Mouse (Mus musculus) thymus, adult 2 months (tissue): Measurements from ENCODE around the gene Slc16a10.

Source experiments
- CTCF ChIP-seq: fragments of 200-500 bp; IDR thresholded peaks from 2 replicates; pipeline ENCODE4 v1.5.1; 2012; ENCODE audit warnings: mild to moderate bottlenecking, control low read depth, low read length, moderate library complexity, borderline replicate concordance; ENCODE audit not compliant: control insufficient read depth, poor library complexity, insufficient read depth; ENCODE audit errors: extremely low read depth
- POLR2A ChIP-seq: fragments of 200-500 bp; IDR thresholded peaks from 2 replicates; pipeline ENCODE4 v1.6.1; 2012; ENCODE audit warnings: mild to moderate bottlenecking, low read length, control low read depth, moderate library complexity; ENCODE audit not compliant: control insufficient read depth, poor library complexity, insufficient read depth; ENCODE audit errors: extremely low read depth

GRCm38 (mm10) chr10:40189689-40190088 is 47.6 kb upstream of the Slc16a10 start:
- TF ChIP-seq CTCF (no peak), POLR2A (no peak)
